Mouse (Mus musculus) ovary, adult 18-20 months (tissue): ENCODE measurements at regions not wholly inside any gene's neighbourhood (a gene's known extent, or its start where the extent isn't known, plus 50 kb on each side); places are given as distances from the start of the nearest gene placed in this dataset.

Experiments used
- DNase-seq: peaks from one replicate; pipeline ENCODE4 v3.0.0; 2022; ENCODE audit warnings: low spot score, mixed read lengths

DNA sequence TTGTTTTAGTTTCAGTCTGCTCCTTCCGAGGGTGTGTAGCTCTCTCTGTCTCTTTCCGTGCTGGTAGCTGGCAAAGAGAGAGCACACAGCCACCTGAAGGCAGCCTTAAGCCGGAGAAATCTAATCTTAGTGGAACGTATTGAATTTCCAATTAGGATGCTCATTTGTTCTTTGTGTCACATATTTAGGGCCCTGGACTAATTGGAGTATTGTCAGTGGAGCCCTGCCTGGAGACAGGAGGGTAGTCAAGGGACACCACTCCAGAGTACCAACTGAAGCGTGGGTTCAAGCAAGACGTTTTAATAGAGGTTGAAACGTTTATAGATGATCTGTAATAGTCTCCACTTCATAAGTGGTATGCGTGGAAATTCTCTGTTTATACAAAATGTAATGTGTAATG is 336.5 kb downstream of the Tmem38b start:
- no peak for DNase-seq

- DNase-seq: no peak
Measured at GRCm38 (mm10) chr4:54170202-54170931, 344.5 kb downstream of the Tmem38b start.

- no peak for DNase-seq
Measured at GRCm38 (mm10) chr4:54184213-54184612, 358.4 kb downstream of the Tmem38b start.

GRCm38 (mm10) chr4:54195734-54196133 is 369.9 kb downstream of the Tmem38b start:
- no peak for DNase-seq

- no peak for DNase-seq
Measured at GRCm38 (mm10) chr4:54202440-54202839, 376.6 kb downstream of the Tmem38b start.

DNA sequence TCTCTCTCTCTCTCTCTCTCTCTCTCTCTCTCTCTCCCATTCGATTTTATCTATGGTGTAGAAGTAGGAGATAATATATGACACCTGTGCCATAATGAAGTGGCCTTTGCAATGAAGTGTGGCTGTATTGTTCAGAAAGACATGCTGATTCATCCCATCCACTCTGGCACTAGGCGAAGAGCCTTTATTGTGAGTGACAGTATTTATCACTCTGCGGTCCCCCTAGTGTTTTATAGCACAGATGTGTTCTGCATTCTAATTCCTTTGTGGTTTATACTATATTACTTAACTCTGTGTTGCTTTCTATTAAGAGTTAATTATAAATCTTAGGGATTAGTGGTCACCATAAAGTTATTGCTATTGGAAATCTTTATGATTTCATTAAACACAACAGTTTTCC is 398.7 kb downstream of the Tmem38b start:
- no peak for DNase-seq
